Mouse (Mus musculus): ENCODE data around the gene Kcnip3. TPM values are rescaled to one million over a fixed set of nuclear protein-coding genes. Genes with fewer than 3 reads are reported as not detected.

Kcnip3 gene
- polyA plus RNA-seq, 1 experiment from 2014 or later: 1.2 TPM

- no peak for ATAC-seq (ENCODE audit: insufficient number of reproducible peaks, insufficient read depth, low FRiP score, low read depth)
- no peak overlapping the region for H3K4me3 ChIP-seq (ENCODE audit: control insufficient read depth in 1 of 2, insufficient read depth in 1 of 2, low read depth in 1 of 2, low read length in 2 of 2)
- H3K27ac ChIP-seq (replicated peaks in 1 of 2; ENCODE audit: control insufficient read depth in 1 of 2, insufficient read depth in 1 of 2, low read depth in 2 of 2, low read length in 2 of 2): no peak overlapping the region
- no peak overlapping the region for H3K4me2 ChIP-seq (ENCODE audit: low read length)
- no peaks in the 10 kb centered on the region for H3K4me1 ChIP-seq (ENCODE audit: control insufficient read depth in 2 of 2, insufficient read depth in 2 of 2, low read length in 2 of 2)
- peaks cover 29% of the 10 kb centered on the region for H3K27me3 ChIP-seq (ENCODE audit: control insufficient read depth, insufficient read depth, low read length)
- H3K36me3 ChIP-seq (ENCODE audit: control insufficient read depth, insufficient read depth, low read length): no peaks in the 10 kb centered on the region
- no peaks in the 10 kb centered on the region for H3K9me3 ChIP-seq (ENCODE audit: control insufficient read depth, low read length)
- whole genome bisulfite sequencing: 48% methylated on average over 4 of the region's 4 CpGs
- no peak overlapping the region for H3K9ac ChIP-seq (ENCODE audit: low read length)
Measured at GRCm38 (mm10) chr2:127505196-127505595, 16.7 kb downstream of the Kcnip3 start.

- Histone ChIP-seq H3K9me3 (ENCODE audit: control insufficient read depth, low read length) (no peaks in the 10 kb centered on the region), H3K27ac (replicated peaks in 1 of 2; ENCODE audit: control insufficient read depth in 1 of 2, insufficient read depth in 1 of 2, low read depth in 2 of 2, low read length in 2 of 2) (no peak overlapping the region), H3K27me3 (ENCODE audit: control insufficient read depth, insufficient read depth, low read length) (peaks cover 29% of the 10 kb centered on the region), H3K4me2 (ENCODE audit: low read length) (no peak overlapping the region), H3K4me3 (ENCODE audit: control insufficient read depth in 1 of 2, insufficient read depth in 1 of 2, low read depth in 1 of 2, low read length in 2 of 2) (no peak overlapping the region), H3K9ac (ENCODE audit: low read length) (no peak overlapping the region), H3K4me1 (ENCODE audit: control insufficient read depth in 2 of 2, insufficient read depth in 2 of 2, low read length in 2 of 2) (no peaks in the 10 kb centered on the region), H3K36me3 (ENCODE audit: control insufficient read depth, insufficient read depth, low read length) (no peaks in the 10 kb centered on the region)
- ATAC-seq (ENCODE audit: insufficient number of reproducible peaks, insufficient read depth, low FRiP score, low read depth): no peak
- WGBS: 46% methylated on average over 8 of the region's 8 CpGs
Measured at GRCm38 (mm10) chr2:127503751-127504549, 17.9 kb downstream of the Kcnip3 start.

- H3K4me3 ChIP-seq (ENCODE audit: control insufficient read depth in 1 of 2, insufficient read depth in 1 of 2, low read depth in 1 of 2, low read length in 2 of 2): no peak overlapping the region
- no peaks in the 10 kb centered on the region for H3K4me1 ChIP-seq (ENCODE audit: control insufficient read depth in 2 of 2, insufficient read depth in 2 of 2, low read length in 2 of 2)
- H3K27me3 ChIP-seq (ENCODE audit: control insufficient read depth, insufficient read depth, low read length): peaks cover 24% of the 10 kb centered on the region
- H3K9me3 ChIP-seq (ENCODE audit: control insufficient read depth, low read length): no peaks in the 10 kb centered on the region
- H3K27ac ChIP-seq (replicated peaks in 1 of 2; ENCODE audit: control insufficient read depth in 1 of 2, insufficient read depth in 1 of 2, low read depth in 2 of 2, low read length in 2 of 2): no peak overlapping the region
- H3K4me2 ChIP-seq (ENCODE audit: low read length): no peak overlapping the region
- H3K9ac ChIP-seq (ENCODE audit: low read length): no peak overlapping the region
- 41% methylated on average over 7 of the region's 7 CpGs for WGBS
- no peak for ATAC-seq (ENCODE audit: insufficient number of reproducible peaks, insufficient read depth, low FRiP score, low read depth)
- no peaks in the 10 kb centered on the region for H3K36me3 ChIP-seq (ENCODE audit: control insufficient read depth, insufficient read depth, low read length)
Measured at GRCm38 (mm10) chr2:127501061-127501460, 20.8 kb downstream of the Kcnip3 start.

- Histone ChIP-seq H3K36me3 (ENCODE audit: control insufficient read depth, insufficient read depth, low read length) (no peaks in the 10 kb centered on the region), H3K9ac (ENCODE audit: low read length) (no peak overlapping the region), H3K27ac (replicated peaks in 1 of 2; ENCODE audit: control insufficient read depth in 1 of 2, insufficient read depth in 1 of 2, low read depth in 2 of 2, low read length in 2 of 2) (no peak overlapping the region), H3K4me1 (ENCODE audit: control insufficient read depth in 2 of 2, insufficient read depth in 2 of 2, low read length in 2 of 2) (no peaks in the 10 kb centered on the region), H3K9me3 (ENCODE audit: control insufficient read depth, low read length) (no peaks in the 10 kb centered on the region), H3K27me3 (ENCODE audit: control insufficient read depth, insufficient read depth, low read length) (peaks cover 14% of the 10 kb centered on the region), H3K4me3 (ENCODE audit: control insufficient read depth in 1 of 2, insufficient read depth in 1 of 2, low read depth in 1 of 2, low read length in 2 of 2) (no peak overlapping the region), H3K4me2 (ENCODE audit: low read length) (no peak overlapping the region)
- no peak for ATAC-seq (ENCODE audit: insufficient number of reproducible peaks, insufficient read depth, low FRiP score, low read depth)
- WGBS: 73% methylated on average over 8 of the region's 8 CpGs
Measured at GRCm38 (mm10) chr2:127498750-127499149, 23.1 kb downstream of the Kcnip3 start.

- Histone ChIP-seq H3K4me3 (ENCODE audit: control insufficient read depth in 1 of 2, insufficient read depth in 1 of 2, low read depth in 1 of 2, low read length in 2 of 2) (no peak overlapping the region), H3K9me3 (ENCODE audit: control insufficient read depth, low read length) (no peaks in the 10 kb centered on the region), H3K27ac (replicated peaks in 1 of 2; ENCODE audit: control insufficient read depth in 1 of 2, insufficient read depth in 1 of 2, low read depth in 2 of 2, low read length in 2 of 2) (no peak overlapping the region), H3K36me3 (ENCODE audit: control insufficient read depth, insufficient read depth, low read length) (no peaks in the 10 kb centered on the region), H3K4me2 (ENCODE audit: low read length) (no peak overlapping the region), H3K4me1 (ENCODE audit: control insufficient read depth in 2 of 2, insufficient read depth in 2 of 2, low read length in 2 of 2) (no peaks in the 10 kb centered on the region), H3K27me3 (ENCODE audit: control insufficient read depth, insufficient read depth, low read length) (peaks cover 8% of the 10 kb centered on the region), H3K9ac (ENCODE audit: low read length) (no peak overlapping the region)
- no peak for ATAC-seq (ENCODE audit: insufficient number of reproducible peaks, insufficient read depth, low FRiP score, low read depth)
- WGBS: 54% methylated on average over 1 of the region's 1 CpGs
Measured at GRCm38 (mm10) chr2:127496321-127496720, 25.6 kb downstream of the Kcnip3 start.

- peaks cover 58% of the 10 kb centered on the region for H3K27me3 ChIP-seq (ENCODE audit: control insufficient read depth, insufficient read depth, low read length)
- no peaks in the 10 kb centered on the region for H3K9me3 ChIP-seq (ENCODE audit: control insufficient read depth, low read length)
- WGBS: 5% methylated on average over 19 of the region's 19 CpGs
- peaks cover 9 to 15% of the 10 kb centered on the region in 2 experiments for H3K4me1 ChIP-seq (ENCODE audit: control insufficient read depth in 2 of 2, insufficient read depth in 2 of 2, low read length in 2 of 2)
- peak; percentile 44 for ATAC-seq (ENCODE audit: insufficient number of reproducible peaks, insufficient read depth, low FRiP score, low read depth)
- no peaks in the 10 kb centered on the region for H3K36me3 ChIP-seq (ENCODE audit: control insufficient read depth, insufficient read depth, low read length)
- peak overlapping the region; percentile 60 for H3K4me2 ChIP-seq (ENCODE audit: low read length)
- peak overlapping the region; percentile 3 to 23; a peak in 2 of 4 replicates for H3K4me3 ChIP-seq (ENCODE audit: control insufficient read depth in 1 of 2, insufficient read depth in 1 of 2, low read depth in 1 of 2, low read length in 2 of 2)
- H3K9ac ChIP-seq (ENCODE audit: low read length): 0 out of 2 replicates have a peak overlapping the region, but pooled peaks have one; percentile 4
- no peak overlapping the region for H3K27ac ChIP-seq (replicated peaks in 1 of 2; ENCODE audit: control insufficient read depth in 1 of 2, insufficient read depth in 1 of 2, low read depth in 2 of 2, low read length in 2 of 2)
Measured at GRCm38 (mm10) chr2:127484476-127485170, 37.3 kb downstream of the Kcnip3 start.

- H3K9ac ChIP-seq (ENCODE audit: low read length): no peak overlapping the region
- no peaks in the 10 kb centered on the region for H3K36me3 ChIP-seq (ENCODE audit: control insufficient read depth, insufficient read depth, low read length)
- peak overlapping the region; percentile 40 to 56; a peak in 3 of 4 replicates for H3K4me3 ChIP-seq (ENCODE audit: control insufficient read depth in 1 of 2, insufficient read depth in 1 of 2, low read depth in 1 of 2, low read length in 2 of 2)
- H3K4me2 ChIP-seq (ENCODE audit: low read length): peak overlapping the region; percentile 96
- under 1% methylated on average over 21 of the region's 21 CpGs for WGBS
- H3K4me1 ChIP-seq (ENCODE audit: control insufficient read depth in 2 of 2, insufficient read depth in 2 of 2, low read length in 2 of 2): peaks cover 9 to 15% of the 10 kb centered on the region in 2 experiments
- no peak overlapping the region for H3K27ac ChIP-seq (replicated peaks in 1 of 2; ENCODE audit: control insufficient read depth in 1 of 2, insufficient read depth in 1 of 2, low read depth in 2 of 2, low read length in 2 of 2)
- peaks cover 70% of the 10 kb centered on the region for H3K27me3 ChIP-seq (ENCODE audit: control insufficient read depth, insufficient read depth, low read length)
- no peaks in the 10 kb centered on the region for H3K9me3 ChIP-seq (ENCODE audit: control insufficient read depth, low read length)
- ATAC-seq (ENCODE audit: insufficient number of reproducible peaks, insufficient read depth, low FRiP score, low read depth): no peak
Measured at GRCm38 (mm10) chr2:127483001-127483400, 38.9 kb downstream of the Kcnip3 start.

Measured in heart, embryonic 14.5 days (tissue).